Mouse (Mus musculus) intestine, embryonic 15.5 days (tissue): Measurements from ENCODE around the gene Eps15l1. TPM values are rescaled to one million over a fixed set of nuclear protein-coding genes. Genes with fewer than 3 reads are reported as not detected.

Source experiments
- ATAC-seq: fragments of 200-750 bp; cut with Nextera tagmentation; 2 replicates; pipeline ENCODE4 v1.8.0; 2017; ENCODE audit warnings: moderate TSS enrichment, moderate library complexity
- H3K27ac ChIP-seq: fragments of 300-500 bp; sonication (generic); 2 replicates; pipeline ENCODE4 v1.5.1; 2015; ENCODE audit warnings: mild to moderate bottlenecking, inconsistent platforms
- H3K27me3 ChIP-seq: fragments of 300-500 bp; sonication (generic); replicated peaks from 2 replicates; pipeline ENCODE4 v1.6.1; 2015; ENCODE audit warnings: inconsistent platforms
- H3K36me3 ChIP-seq: fragments of 300-500 bp; sonication (generic); 2 replicates; pipeline ENCODE4 v1.6.1; 2015; ENCODE audit warnings: inconsistent platforms
- H3K4me1 ChIP-seq: fragments of 300-500 bp; sonication (generic); replicated peaks from 2 replicates; pipeline ENCODE4 v1.6.1; 2015; ENCODE audit warnings: inconsistent platforms
- H3K4me2 ChIP-seq: fragments of 300-500 bp; sonication (generic); replicated peaks from 2 replicates; pipeline ENCODE4 v1.6.1; 2015; ENCODE audit warnings: mild to moderate bottlenecking, inconsistent platforms
- H3K4me3 ChIP-seq: fragments of 300-500 bp; sonication (generic); replicated peaks from 2 replicates; pipeline ENCODE4 v1.5.1; 2015; ENCODE audit warnings: inconsistent platforms
- H3K9ac ChIP-seq: fragments of 300-500 bp; sonication (generic); 2 replicates; pipeline ENCODE4 v1.6.1; 2015; ENCODE audit warnings: inconsistent platforms
- H3K9me3 ChIP-seq: fragments of 300-500 bp; sonication (generic); 2 replicates; pipeline ENCODE4 v1.6.1; 2016; ENCODE audit warnings: inconsistent platforms
- WGBS: fragments of 180-500 bp; shearing (Covaris S2); methylation state at CpG from one replicate; pipeline ENCODE4 v1.1.7; 2015; 5-methylcytosine and 5-hydroxymethylcytosine counted together
- polyA plus RNA-seq: library from polyadenylated mRNA; unstranded; fragments of >200 nt; fragmentation: Nextera tagmentation; extraction: Ambion mirVana; gene quantifications from 2 replicates; pipeline ENCODE4 v1.2.1, GENCODE M21; 2015

The Eps15l1 gene
- polyA plus RNA-seq, 1 experiment from 2014 or later: 43.6 TPM

DNA sequence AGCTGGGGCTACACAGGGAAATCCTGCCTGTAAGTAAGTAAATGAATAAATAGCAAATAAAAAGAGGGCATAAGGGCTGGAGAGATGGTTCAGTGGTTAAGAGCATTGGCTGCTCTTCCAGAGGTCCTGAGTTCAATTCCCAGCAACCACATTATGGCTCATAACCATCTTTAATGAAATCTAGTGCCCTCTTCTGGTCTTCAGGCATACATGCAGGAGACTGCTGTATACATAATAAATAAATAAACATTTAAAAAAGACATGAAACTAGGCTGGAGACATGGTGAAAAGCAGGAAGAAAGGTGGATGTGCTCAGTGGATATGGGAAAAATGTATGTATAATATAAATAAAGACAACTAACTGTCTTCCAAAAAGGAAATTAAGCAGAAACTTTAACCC is 128.0 kb downstream of the Eps15l1 start:
- Histone ChIP-seq H3K36me3 (no peaks in the 10 kb centered on the region), H3K9me3 (no peaks in the 10 kb centered on the region), H3K9ac (no peak overlapping the region), H3K27me3 (no peaks in the 10 kb centered on the region), H3K4me3 (no peak overlapping the region), H3K4me2 (no peak overlapping the region), H3K27ac (no peak overlapping the region), H3K4me1 (0 out of 2 replicates have a peak, but pooled peaks cover 5% of the 10 kb centered on the region)
- ATAC-seq: no peak

DNA sequence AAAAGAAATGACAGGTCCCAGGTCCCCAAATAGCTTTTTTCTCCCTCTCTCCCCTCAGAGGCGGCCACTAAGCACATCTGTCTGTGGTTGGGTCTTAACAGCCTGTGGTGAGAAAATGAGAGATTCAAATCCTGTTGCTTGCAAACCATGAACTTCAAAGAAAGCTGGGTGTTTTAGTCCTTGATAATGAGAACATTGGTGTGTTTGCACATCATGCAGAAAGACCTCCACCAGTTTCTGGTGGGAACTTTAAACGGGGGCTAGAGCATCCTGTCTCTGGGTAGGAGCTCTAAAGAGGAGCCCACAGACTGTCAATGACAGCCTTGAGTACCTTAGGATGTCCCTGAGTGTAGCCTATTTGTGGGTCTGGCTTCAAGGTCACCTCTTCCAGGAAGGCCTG is 130.2 kb downstream of the Eps15l1 start:
- H3K36me3 ChIP-seq: no peaks in the 10 kb centered on the region
- 77% methylated on average over 2 of the region's 2 CpGs for WGBS
- ATAC-seq: no peak

More for the DNA sequence above, 130.2 kb downstream of the Eps15l1 start:
- no peak overlapping the region for H3K27ac ChIP-seq
- no peak overlapping the region for H3K4me2 ChIP-seq
- H3K4me1 ChIP-seq: 0 out of 2 replicates have a peak, but pooled peaks cover 4% of the 10 kb centered on the region
- no peaks in the 10 kb centered on the region for H3K9me3 ChIP-seq
- no peaks in the 10 kb centered on the region for H3K27me3 ChIP-seq
- H3K9ac ChIP-seq: no peak overlapping the region
- no peak overlapping the region for H3K4me3 ChIP-seq

Other genes starting within 250 kb of the Eps15l1 start
- 1.5 and 2.0 TPM in 2 replicates for gene Hsh2d, start 231.8 kb downstream of the Eps15l1 start, polyA plus RNA-seq
- not detected in 2 replicates for gene Cib3, start 208.6 kb downstream of the Eps15l1 start, polyA plus RNA-seq
- gene Gm11034, start 207.8 kb downstream of the Eps15l1 start, polyA plus RNA-seq: not detected in 2 replicates
- 70.9 and 72.8 TPM in 2 replicates for gene Fam32a, start 201.7 kb downstream of the Eps15l1 start, polyA plus RNA-seq
- gene Ap1m1, start 181.4 kb downstream of the Eps15l1 start, polyA plus RNA-seq: 96.6 and 104 TPM in 2 replicates
- gene Gm10282, start 116.2 kb downstream of the Eps15l1 start, polyA plus RNA-seq: 21.5 and 24.3 TPM in 2 replicates
- 6.6 and 7.2 TPM in 2 replicates for gene Klf2, start 102.4 kb downstream of the Eps15l1 start, polyA plus RNA-seq
- gene Calr3, start 22.4 kb upstream of the Eps15l1 start, polyA plus RNA-seq: 0.98 and 1.1 TPM in 2 replicates
- 11.8 and 11.9 TPM in 2 replicates for gene 1700030K09Rik, start 22.4 kb upstream of the Eps15l1 start, polyA plus RNA-seq
- 47.4 and 49.6 TPM in 2 replicates for gene Cherp, start 53.8 kb upstream of the Eps15l1 start, polyA plus RNA-seq
- 17.3 and 19.8 TPM in 2 replicates for gene Slc35e1, start 71.2 kb upstream of the Eps15l1 start, polyA plus RNA-seq
- 13.1 and 14.0 TPM in 2 replicates for gene Med26, start 126.8 kb upstream of the Eps15l1 start, polyA plus RNA-seq
- gene Smim7, start 149.6 kb upstream of the Eps15l1 start, polyA plus RNA-seq: 115 and 127 TPM in 2 replicates
- gene Tmem38a, start 150.6 kb upstream of the Eps15l1 start, polyA plus RNA-seq: 12.6 and 13.3 TPM in 2 replicates
- gene Nwd1, start 225.3 kb upstream of the Eps15l1 start, polyA plus RNA-seq: 0.08 and 0.14 TPM in 2 replicates